Mouse (Mus musculus) CH12.LX (cell line): ENCODE measurements at regions not wholly inside any gene's neighbourhood (a gene's known extent, or its start where the extent isn't known, plus 50 kb on each side); places are given as distances from the start of the nearest gene placed in this dataset.

Source experiments
- DNase-seq: peaks from one replicate; pipeline ENCODE4 v3.0.0-alpha.2; 2013; ENCODE audit errors: extremely low read depth
- H3K27ac ChIP-seq: 2 replicates; pipeline ENCODE4 v1.5.1; 2012; ENCODE audit warnings: low read depth, mild to moderate bottlenecking, control low read depth, moderate library complexity; ENCODE audit not compliant: insufficient read depth
- H3K27me3 ChIP-seq: replicated peaks from 2 replicates; pipeline ENCODE3; 2012; ENCODE audit warnings: inconsistent platforms
- H3K36me3 ChIP-seq, 2 experiments: replicated peaks in 1 of 2; 2 replicates each; pipeline versions ENCODE3 to v1.6.1; 2012; ENCODE audit warnings: inconsistent platforms in 1 of 2, low read length in 1 of 2, mild to moderate bottlenecking in 1 of 2, mixed read lengths in 1 of 2, moderate library complexity in 1 of 2; ENCODE audit not compliant: control insufficient read depth in 1 of 2, insufficient read depth in 1 of 2
- H3K4me1 ChIP-seq, 2 experiments: 2 replicates each; pipeline ENCODE4 v1.6.1; 2012; ENCODE audit warnings: inconsistent platforms in 1 of 2, moderate library complexity in 1 of 2; ENCODE audit not compliant: insufficient read depth in 2 of 2, control insufficient read depth in 1 of 2
- H3K4me2 ChIP-seq: 2 replicates; pipeline ENCODE4 v1.6.1; 2012; ENCODE audit warnings: low read depth, mild to moderate bottlenecking, control low read depth; ENCODE audit not compliant: poor library complexity, insufficient read depth, severe bottlenecking
- H3K4me3 ChIP-seq, 3 experiments: fragments of 150-350 bp in 1 of 3; sonication (generic) in 1 of 3; replicated peaks in 1 of 3; 2 replicates each; pipeline versions ENCODE3 to v1.5.1; 2011 to 2012; ENCODE audit warnings: low read depth in 2 of 3, low read length in 2 of 3, mild to moderate bottlenecking in 2 of 3, moderate library complexity in 2 of 3, control low read depth in 1 of 3, improper control_type of control experiment in 1 of 3, inconsistent platforms in 1 of 3, mixed read lengths in 1 of 3; ENCODE audit not compliant: poor library complexity in 1 of 3
- H3K79me2 ChIP-seq: replicated peaks from 2 replicates; pipeline ENCODE4 v1.6.1; 2012; ENCODE audit warnings: mild to moderate bottlenecking, moderate library complexity; ENCODE audit not compliant: control insufficient read depth, poor library complexity, insufficient read depth, severe bottlenecking; ENCODE audit errors: extremely low read depth
- H3K9ac ChIP-seq: 2 replicates; pipeline ENCODE4 v1.6.1; 2012; ENCODE audit warnings: low read depth, mild to moderate bottlenecking, control low read depth, moderate library complexity; ENCODE audit not compliant: insufficient read depth
- H3K9me3 ChIP-seq: replicated peaks from 2 replicates; pipeline ENCODE3; 2012; ENCODE audit warnings: low read length, inconsistent platforms, mixed read lengths
- BHLHE40 ChIP-seq: IDR thresholded peaks from 2 replicates; pipeline ENCODE4 v1.6.1; 2011; ENCODE audit warnings: mild to moderate bottlenecking, low read depth, low read length, improper control_type of control experiment
- CHD1 ChIP-seq: IDR thresholded peaks from 2 replicates; pipeline ENCODE4 v1.6.1; 2012; ENCODE audit warnings: low read depth, low read length, improper control_type of control experiment, inconsistent platforms
- CHD2 ChIP-seq: IDR thresholded peaks from 2 replicates; pipeline ENCODE4 v1.6.1; 2011; ENCODE audit warnings: low read length, improper control_type of control experiment
- CTCF ChIP-seq, 2 experiments: IDR thresholded peaks in 1 of 2; conservative IDR thresholded peaks in 1 of 2; 2 replicates each; pipeline ENCODE4 v1.5.1; 2011 to 2012; ENCODE audit warnings: low read depth in 2 of 2, low read length in 2 of 2, improper control_type of control experiment in 1 of 2, inconsistent platforms in 1 of 2, mild to moderate bottlenecking in 1 of 2, moderate library complexity in 1 of 2
- E2F4 ChIP-seq: IDR thresholded peaks from 2 replicates; pipeline ENCODE4 v1.6.1; 2011; ENCODE audit warnings: low read depth, low read length, improper control_type of control experiment; ENCODE audit not compliant: insufficient replicate concordance
- ELF1 ChIP-seq: IDR thresholded peaks from 2 replicates; pipeline ENCODE4 v1.6.1; 2014; ENCODE audit warnings: low read depth, mild to moderate bottlenecking, inconsistent platforms, low read length, improper control_type of control experiment
- EP300 ChIP-seq: IDR thresholded peaks from 2 replicates; pipeline ENCODE4 v1.6.1; 2011; ENCODE audit warnings: low read length, improper control_type of control experiment
- ETS1 ChIP-seq: conservative IDR thresholded peaks from 2 replicates; pipeline ENCODE4 v1.6.1; 2012; ENCODE audit warnings: low read depth, mild to moderate bottlenecking, inconsistent platforms, low read length, improper control_type of control experiment, moderate library complexity
- GABPA ChIP-seq: IDR thresholded peaks from 2 replicates; pipeline ENCODE4 v1.6.1; 2012; ENCODE audit warnings: low read depth, low read length, improper control_type of control experiment, inconsistent platforms; ENCODE audit not compliant: insufficient replicate concordance
- HCFC1 ChIP-seq: IDR thresholded peaks from 2 replicates; pipeline ENCODE4 v1.6.1; 2012; ENCODE audit warnings: low read depth, mild to moderate bottlenecking, inconsistent platforms, low read length, improper control_type of control experiment
- IRF4 ChIP-seq: IDR thresholded peaks from 2 replicates; pipeline ENCODE4 v1.6.1; 2014; ENCODE audit warnings: low read depth, mild to moderate bottlenecking, inconsistent platforms, low read length, improper control_type of control experiment
- JUN ChIP-seq: IDR thresholded peaks from 2 replicates; pipeline ENCODE4 v1.6.1; 2011; ENCODE audit warnings: low read depth, mild to moderate bottlenecking, low read length, improper control_type of control experiment, moderate library complexity; ENCODE audit not compliant: insufficient read depth
- JUND ChIP-seq: conservative IDR thresholded peaks from 2 replicates; pipeline ENCODE4 v1.6.1; 2011; ENCODE audit warnings: low read depth, low read length, improper control_type of control experiment
- KAT2A ChIP-seq: IDR thresholded peaks from 2 replicates; pipeline ENCODE4 v1.6.1; 2012; ENCODE audit warnings: low read length, improper control_type of control experiment, inconsistent platforms; ENCODE audit not compliant: insufficient replicate concordance
- MAX ChIP-seq: IDR thresholded peaks from 2 replicates; pipeline ENCODE4 v1.6.1; 2011; ENCODE audit warnings: low read length, improper control_type of control experiment
- MAZ ChIP-seq: IDR thresholded peaks from 2 replicates; pipeline ENCODE4 v1.6.1; 2012; ENCODE audit warnings: low read depth, mild to moderate bottlenecking, inconsistent platforms, low read length, improper control_type of control experiment, moderate library complexity
- MXI1 ChIP-seq: IDR thresholded peaks from 2 replicates; pipeline ENCODE4 v1.6.1; 2011; ENCODE audit warnings: mild to moderate bottlenecking, low read depth, low read length, improper control_type of control experiment
- MYC ChIP-seq: IDR thresholded peaks from 2 replicates; pipeline ENCODE4 v1.6.1; 2011; ENCODE audit warnings: low read depth, mild to moderate bottlenecking, improper control_type of control experiment, low read length
- NELFE ChIP-seq: IDR thresholded peaks from 2 replicates; pipeline ENCODE4 v1.6.1; 2011; ENCODE audit warnings: low read depth, low read length, improper control_type of control experiment
- NRF1 ChIP-seq: IDR thresholded peaks from 2 replicates; pipeline ENCODE4 v1.6.1; 2014; ENCODE audit warnings: low read depth, mild to moderate bottlenecking, inconsistent platforms, low read length, improper control_type of control experiment, moderate library complexity
- PAX5 ChIP-seq: IDR thresholded peaks from 2 replicates; pipeline ENCODE4 v1.6.1; 2012; ENCODE audit warnings: low read length, inconsistent platforms, mixed read lengths
- POLR2A ChIP-seq: IDR thresholded peaks from 2 replicates; pipeline ENCODE4 v1.6.1; 2011; ENCODE audit warnings: low read depth, mild to moderate bottlenecking, improper control_type of control experiment, low read length
- RAD21 ChIP-seq: IDR thresholded peaks from 2 replicates; pipeline ENCODE4 v1.6.1; 2011; ENCODE audit warnings: low read depth, mild to moderate bottlenecking, low read length, improper control_type of control experiment, moderate library complexity
- RCOR1 ChIP-seq: conservative IDR thresholded peaks from 2 replicates; pipeline ENCODE4 v1.6.1; 2012; ENCODE audit warnings: low read depth, mild to moderate bottlenecking, inconsistent platforms, low read length, improper control_type of control experiment
- SIN3A ChIP-seq: IDR thresholded peaks from 2 replicates; pipeline ENCODE4 v1.6.1; 2012; ENCODE audit warnings: low read length, improper control_type of control experiment, inconsistent platforms
- SMC3 ChIP-seq: IDR thresholded peaks from 2 replicates; pipeline ENCODE4 v1.6.1; 2011; ENCODE audit warnings: low read depth, low read length, improper control_type of control experiment
- TBP ChIP-seq: conservative IDR thresholded peaks from 2 replicates; pipeline ENCODE4 v1.6.1; 2011; ENCODE audit warnings: low read depth, low read length, improper control_type of control experiment
- TCF12 ChIP-seq: IDR thresholded peaks from 2 replicates; pipeline ENCODE4 v1.6.1; 2014; ENCODE audit warnings: low read depth, mild to moderate bottlenecking, inconsistent platforms, low read length, improper control_type of control experiment
- UBTF ChIP-seq: IDR thresholded peaks from 2 replicates; pipeline ENCODE4 v1.6.1; 2012; ENCODE audit warnings: low read depth, mild to moderate bottlenecking, inconsistent platforms, low read length, improper control_type of control experiment, moderate library complexity
- ZC3H11A ChIP-seq: IDR thresholded peaks from 2 replicates; pipeline ENCODE4 v1.6.1; 2012; ENCODE audit warnings: low read depth, mild to moderate bottlenecking, inconsistent platforms, low read length, improper control_type of control experiment
- ZKSCAN1 ChIP-seq: IDR thresholded peaks from 2 replicates; pipeline ENCODE4 v1.6.1; 2012; ENCODE audit warnings: low read depth, inconsistent platforms, low read length, improper control_type of control experiment, borderline replicate concordance
- ZMIZ1 ChIP-seq: IDR thresholded peaks from 2 replicates; pipeline ENCODE4 v1.6.1; 2012; ENCODE audit warnings: low read depth, mild to moderate bottlenecking, inconsistent platforms, low read length, improper control_type of control experiment
- ZNF384 ChIP-seq: IDR thresholded peaks from 2 replicates; pipeline ENCODE4 v1.6.1; 2012; ENCODE audit warnings: low read depth, low read length, improper control_type of control experiment, inconsistent platforms
- dilution Hi-C: fragments of 300-500 bp; cut with MboI; formaldehyde crosslinking; loops from 2 replicates; pipeline ENCODE4 v1.14.3; 2020; ENCODE audit warnings: low sequenced_read_pairs; ENCODE audit not compliant: extremely low pct_unique_long_range_greater_than_20kb, extremely low pct_ligation_motif_present
- in situ Hi-C: fragments of 300-500 bp; cut with MboI; formaldehyde crosslinking; loops from 3 replicates; pipeline ENCODE4 v1.14.3; 2019; ENCODE audit warnings: low sequenced_read_pairs, low pct_ligation_motif_present, low pct_unique_long_range_greater_than_20kb, mixed read lengths

GRCm38 (mm10) chr11:18011101-18011733, 57.5 kb upstream of the Etaa1 start:
- TF ChIP-seq JUN (no peak), RCOR1 (no peak; the same call in 1 of the 2 replicates), NELFE (no peak), CHD1 (no peak), SMC3 (peak; percentile 72), ETS1 (no peak), KAT2A (0 out of 2 replicates have a peak, but pooled peaks have one; percentile 40), JUND (no peak), TBP (no peak), E2F4 (no peak), EP300 (peak; percentile 31), SIN3A (no peak), ZC3H11A (0 out of 2 replicates have a peak, but pooled peaks have one; percentile 4), CHD2 (0 out of 2 replicates have a peak, but pooled peaks have one; percentile 20), ZNF384 (peak; percentile 29), POLR2A (no peak), ZKSCAN1 (no peak), BHLHE40 (0 out of 2 replicates have a peak, but pooled peaks have one; percentile 12), ELF1 (no peak), ZMIZ1 (no peak), CTCF (conservative IDR thresholded peaks at IDR 0.05 in 1 of 2, IDR thresholded peaks at IDR 0.05 in 1 of 2; ENCODE audit: low read depth in 2 of 2, low read length in 2 of 2) (peak in 1 of 2 experiments; percentile 79; a peak in 2 of 4 replicates), GABPA (no peak), NRF1 (no peak), MAZ (peak; percentile 74; the same call in 1 of the 2 replicates), IRF4 (peak; percentile 77), MYC (no peak), PAX5 (no peak), MXI1 (no peak), MAX (no peak), HCFC1 (no peak; the same call in 1 of the 2 replicates), RAD21 (peak; percentile 87), TCF12 (no peak), UBTF (no peak)
- H3K27ac ChIP-seq: no peak overlapping the region
- dilution Hi-C loops (no loop called here), in situ Hi-C loops (no loop called here)
- H3K27me3 ChIP-seq: no peaks in the 10 kb centered on the region
- DNase-seq: peak; percentile 69
- H3K4me2 ChIP-seq: peak overlapping the region; percentile 82
- no peaks in the 10 kb centered on the region for H3K79me2 ChIP-seq
- no peaks in the 10 kb centered on the region for H3K36me3 ChIP-seq
- peaks cover 0 to 14% of the 10 kb centered on the region in 2 experiments; a peak in 2 of 4 replicates for H3K4me1 ChIP-seq
- no peak overlapping the region for H3K4me3 ChIP-seq
- no peak overlapping the region for H3K9ac ChIP-seq
- no peaks in the 10 kb centered on the region for H3K9me3 ChIP-seq
